Mouse (Mus musculus): ENCODE results near the gene Tmem9b. TPM values are rescaled to one million over a fixed set of nuclear protein-coding genes. Genes with fewer than 3 reads are reported as not detected.

The Tmem9b gene
- total and polyA plus RNA-seq, 3 experiments = 25.6 to 40.3 (median 26.6) TPM

DNA sequence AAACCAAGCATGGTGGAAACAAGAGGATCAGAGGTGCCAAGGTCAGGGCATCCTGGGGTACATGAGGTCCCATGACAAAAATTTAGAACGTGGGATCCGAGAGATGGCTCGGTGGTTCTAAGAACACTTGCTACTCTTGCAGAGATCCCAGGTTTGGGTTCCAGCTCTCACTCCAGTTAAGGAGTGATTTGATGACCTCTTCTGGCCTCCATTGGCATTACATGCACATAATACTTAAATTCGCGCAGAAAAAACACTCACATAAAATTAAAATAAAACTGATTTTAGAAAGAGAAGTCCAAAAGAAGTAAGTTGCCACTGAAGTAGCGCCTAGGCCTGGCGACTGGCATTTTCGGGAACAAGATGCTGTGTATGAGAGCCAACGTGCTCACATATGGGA, 33.4 kb downstream of the Tmem9b start (continued):
- TF ChIP-seq IRF4 (IDR thresholded peaks at IDR 0.05; ENCODE audit: low read depth, low read length) (0 out of 2 replicates have a peak, but pooled peaks have one; percentile 16), MEF2A (IDR thresholded peaks at IDR 0.05; ENCODE audit: borderline replicate concordance, low read depth, low read length) (no peak), RCOR1 (conservative IDR thresholded peaks at IDR 0.05; ENCODE audit: low read depth, low read length) (no peak), MAFK (IDR thresholded peaks at IDR 0.05; ENCODE audit: insufficient replicate concordance, low read length) (0 out of 2 replicates have a peak, but pooled peaks have one; percentile 6), JUND (conservative IDR thresholded peaks at IDR 0.05; ENCODE audit: low read depth, low read length) (no peak), ZKSCAN1 (IDR thresholded peaks at IDR 0.05; ENCODE audit: borderline replicate concordance, low read depth, low read length) (no peak), POLR2AphosphoS2 (IDR thresholded peaks at IDR 0.05; ENCODE audit: low read depth, low read length) (no peak), ZNF384 (IDR thresholded peaks at IDR 0.05; ENCODE audit: low read depth, low read length) (no peak)

DNA sequence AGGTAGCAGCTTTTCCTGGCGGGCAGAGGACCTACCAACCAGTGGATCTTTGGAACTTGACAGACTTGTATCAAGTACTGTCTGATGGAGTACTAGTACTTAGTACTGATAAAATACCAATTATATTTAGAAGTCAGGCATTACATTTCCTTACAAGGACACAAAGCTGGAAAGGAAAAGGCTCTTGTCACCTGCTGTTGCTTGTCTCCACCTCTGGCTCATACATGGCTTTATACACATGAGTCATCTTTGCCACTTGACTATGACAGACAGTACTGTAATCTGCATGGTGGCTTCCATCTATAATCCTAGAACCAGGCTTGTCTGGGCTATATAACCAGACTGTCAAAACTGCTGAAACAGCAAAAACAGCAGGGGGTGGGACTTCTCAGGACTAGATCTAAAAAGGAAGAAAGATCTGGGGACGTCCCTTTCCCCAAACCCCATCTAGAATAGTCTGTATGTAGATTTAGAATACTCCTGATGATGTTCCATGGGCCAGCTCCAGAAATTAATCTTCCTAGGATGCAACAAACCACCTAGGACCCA, 39.2 kb downstream of the Tmem9b start:
- Histone ChIP-seq H3K36me3 (replicated peaks in 1 of 2; ENCODE audit: control insufficient read depth in 1 of 2, insufficient read depth in 1 of 2, low read length in 1 of 2) (peaks cover 29 to 51% of the 10 kb centered on the region in 2 experiments), H3K4me2 (ENCODE audit: insufficient read depth, low read depth, poor library complexity, severe bottlenecking) (no peak overlapping the region), H3K4me1 (ENCODE audit: control insufficient read depth in 1 of 2, insufficient read depth in 2 of 2) (peaks cover 0 to 17% of the 10 kb centered on the region in 2 experiments; a peak in 2 of 4 replicates), H3K27me3 (replicated peaks) (no peaks in the 10 kb centered on the region), H3K27ac (ENCODE audit: insufficient read depth, low read depth) (no peak overlapping the region), H3K79me2 (replicated peaks; ENCODE audit: control insufficient read depth, extremely low read depth, insufficient read depth, poor library complexity, severe bottlenecking) (no peaks in the 10 kb centered on the region), H3K4me3 (replicated peaks in 1 of 3; ENCODE audit: low read depth in 2 of 3, low read length in 2 of 3, poor library complexity in 1 of 3) (no peak overlapping the region), H3K9ac (ENCODE audit: insufficient read depth, low read depth) (no peak overlapping the region), H3K9me3 (replicated peaks; ENCODE audit: low read length) (no peaks in the 10 kb centered on the region)
- dilution Hi-C loops (cut with MboI; ENCODE audit: extremely low pct_ligation_motif_present, extremely low pct_unique_long_range_greater_than_20kb, low sequenced_read_pairs) = no loop called here
- in situ Hi-C loops (cut with MboI; ENCODE audit: low pct_ligation_motif_present, low pct_unique_long_range_greater_than_20kb, low sequenced_read_pairs) = no loop called here
- peak; percentile 31 for DNase-seq (ENCODE audit: extremely low read depth)
- no peak for TF ChIP-seq RAD21 (IDR thresholded peaks at IDR 0.05; ENCODE audit: low read depth, low read length)
- TF ChIP-seq MAFK (IDR thresholded peaks at IDR 0.05; ENCODE audit: insufficient replicate concordance, low read length) = peak; percentile 98

DNA sequence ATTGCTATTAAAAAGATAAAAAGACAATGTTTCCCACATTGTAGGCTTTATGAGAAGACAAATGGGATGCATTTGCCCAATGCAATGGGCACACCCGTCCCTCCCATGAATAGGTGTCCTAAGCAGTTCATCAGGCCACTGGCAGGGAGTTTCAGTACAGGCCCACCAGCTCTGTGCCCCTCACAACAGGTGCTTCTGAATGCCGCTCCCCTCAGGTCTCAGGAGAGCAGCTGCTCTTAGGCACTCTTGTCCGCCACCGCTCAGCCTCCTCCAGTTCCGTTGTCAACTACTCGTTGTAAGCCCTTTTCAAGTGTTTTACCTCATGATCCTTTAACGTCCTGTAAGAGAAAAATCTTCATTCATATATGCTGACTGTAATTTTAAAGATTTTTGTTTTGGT, 40.5 kb downstream of the Tmem9b start:
- in situ Hi-C loops (cut with MboI; ENCODE audit: low pct_ligation_motif_present, low pct_unique_long_range_greater_than_20kb, low sequenced_read_pairs) = no loop called here

More for the DNA sequence above, 40.5 kb downstream of the Tmem9b start:
- DNase-seq (ENCODE audit: extremely low read depth) = no peak
- Histone ChIP-seq H3K36me3 (replicated peaks in 1 of 2; ENCODE audit: control insufficient read depth in 1 of 2, insufficient read depth in 1 of 2, low read length in 1 of 2) (peaks cover 40 to 59% of the 10 kb centered on the region in 2 experiments), H3K4me2 (ENCODE audit: insufficient read depth, low read depth, poor library complexity, severe bottlenecking) (no peak overlapping the region), H3K27ac (ENCODE audit: insufficient read depth, low read depth) (no peak overlapping the region), H3K27me3 (replicated peaks) (no peaks in the 10 kb centered on the region), H3K4me1 (ENCODE audit: control insufficient read depth in 1 of 2, insufficient read depth in 2 of 2) (peaks cover 2 to 30% of the 10 kb centered on the region in 2 experiments; a peak in 3 of 4 replicates), H3K9ac (ENCODE audit: insufficient read depth, low read depth) (no peak overlapping the region), H3K4me3 (replicated peaks in 1 of 3; ENCODE audit: low read depth in 2 of 3, low read length in 2 of 3, poor library complexity in 1 of 3) (no peak overlapping the region), H3K79me2 (replicated peaks; ENCODE audit: control insufficient read depth, extremely low read depth, insufficient read depth, poor library complexity, severe bottlenecking) (no peaks in the 10 kb centered on the region), H3K9me3 (replicated peaks; ENCODE audit: low read length) (no peaks in the 10 kb centered on the region)
- TF ChIP-seq USF2 (conservative IDR thresholded peaks at IDR 0.05; ENCODE audit: low read depth, low read length) = no peak
- no peak for TF ChIP-seq CTCF (conservative IDR thresholded peaks at IDR 0.05 in 1 of 2, IDR thresholded peaks at IDR 0.05 in 1 of 2; ENCODE audit: low read depth in 2 of 2, low read length in 2 of 2)
- TF ChIP-seq KAT2A (IDR thresholded peaks at IDR 0.05; ENCODE audit: insufficient replicate concordance, low read length) = no peak
- no peak for TF ChIP-seq MAZ (IDR thresholded peaks at IDR 0.05; ENCODE audit: low read depth, low read length)
- dilution Hi-C loops (cut with MboI; ENCODE audit: extremely low pct_ligation_motif_present, extremely low pct_unique_long_range_greater_than_20kb, low sequenced_read_pairs) = no loop called here
